Mouse (Mus musculus): ENCODE results near the gene Babam2.

The Babam2 gene

GRCm38 (mm10) chr5:32080490-32081219 lies 383.2 kb downstream of the Babam2 start:
- DNase-seq (ENCODE audit: low spot score): no peak

- DNase-seq (ENCODE audit: low spot score): no peak
Measured at GRCm38 (mm10) chr5:32084401-32084804, 386.9 kb downstream of the Babam2 start.

- no peak for DNase-seq (ENCODE audit: low spot score)
Measured at GRCm38 (mm10) chr5:32085566-32085965, 388.1 kb downstream of the Babam2 start.

- no peak for DNase-seq (ENCODE audit: low spot score)
Measured at GRCm38 (mm10) chr5:32085971-32086370, 388.5 kb downstream of the Babam2 start.

GRCm38 (mm10) chr5:32086526-32087090 lies 389.1 kb downstream of the Babam2 start:
- DNase-seq (ENCODE audit: low spot score): no peak

GRCm38 (mm10) chr5:32089481-32089880 lies 392.0 kb downstream of the Babam2 start:
- DNase-seq (ENCODE audit: low spot score): no peak

- DNase-seq (ENCODE audit: low spot score): no peak
Measured at GRCm38 (mm10) chr5:32092281-32092680, 394.8 kb downstream of the Babam2 start.

GRCm38 (mm10) chr5:32098691-32099090 lies 401.2 kb downstream of the Babam2 start:
- DNase-seq (ENCODE audit: low spot score): no peak

GRCm38 (mm10) chr5:32102484-32102883 lies 405.0 kb downstream of the Babam2 start:
- DNase-seq (ENCODE audit: low spot score): no peak

GRCm38 (mm10) chr5:32102971-32103431 lies 405.5 kb downstream of the Babam2 start:
- DNase-seq (ENCODE audit: low spot score): no peak

GRCm38 (mm10) chr5:32103545-32103944 lies 406.1 kb downstream of the Babam2 start:
- no peak for DNase-seq (ENCODE audit: low spot score)

GRCm38 (mm10) chr5:32104119-32104990 lies 406.9 kb downstream of the Babam2 start:
- DNase-seq (ENCODE audit: low spot score): no peak

- DNase-seq (ENCODE audit: low spot score): no peak
Measured at GRCm38 (mm10) chr5:32106473-32107140, 409.1 kb downstream of the Babam2 start.

GRCm38 (mm10) chr5:32110651-32111050 lies 413.2 kb downstream of the Babam2 start:
- DNase-seq (ENCODE audit: low spot score): no peak

GRCm38 (mm10) chr5:32112206-32112916 lies 414.9 kb downstream of the Babam2 start:
- no peak for DNase-seq (ENCODE audit: low spot score)

GRCm38 (mm10) chr5:32120901-32121376 lies 423.5 kb downstream of the Babam2 start:
- DNase-seq (ENCODE audit: low spot score): no peak

GRCm38 (mm10) chr5:32121936-32122335 lies 424.5 kb downstream of the Babam2 start:
- no peak for DNase-seq (ENCODE audit: low spot score)

GRCm38 (mm10) chr5:32122363-32122762 lies 424.9 kb downstream of the Babam2 start:
- DNase-seq (ENCODE audit: low spot score): no peak

- no peak for DNase-seq (ENCODE audit: low spot score)
Measured at GRCm38 (mm10) chr5:32124957-32125356, 427.5 kb downstream of the Babam2 start.

- no peak for DNase-seq (ENCODE audit: low spot score)
Measured at GRCm38 (mm10) chr5:32127226-32127625, 429.7 kb downstream of the Babam2 start.

GRCm38 (mm10) chr5:32127927-32128326 lies 430.4 kb downstream of the Babam2 start:
- no peak for DNase-seq (ENCODE audit: low spot score)
